Mouse (Mus musculus) gastrocnemius, adult 2 months (tissue): ENCODE measurements around the gene Prl2c3. TPM values are rescaled to one million over a fixed set of nuclear protein-coding genes. Genes with fewer than 3 reads are reported as not detected.
"Not testable (repeated sequence)": the region's sequence is repeated elsewhere in the genome, so short reads cannot be mapped to it uniquely, and the experiment has no call there.

ENCODE experiments used
- DNase-seq: peaks from one replicate; pipeline ENCODE4 v3.0.0; 2022
- H3K27ac ChIP-seq: fragments of 200-600 bp; 2 replicates; pipeline ENCODE4 v1.8.1; 2022; ENCODE audit warnings: mild to moderate bottlenecking
- H3K4me3 ChIP-seq: fragments of 200-600 bp; 2 replicates; pipeline ENCODE4 v1.8.1; 2022; ENCODE audit warnings: mild to moderate bottlenecking, moderate library complexity
- CTCF ChIP-seq: fragments of 200-600 bp; IDR thresholded peaks from 2 replicates; pipeline ENCODE4 v1.8.1; 2022; ENCODE audit warnings: antibody characterized with exemption, mild to moderate bottlenecking, moderate library complexity
- intact Hi-C: fragments of 180-260 bp; cut with DNase I; formaldehyde crosslinking; loops from one replicate; pipeline ENCODE4 v1.15.1; 2025
- long read RNA-seq, 2 experiments: library from polyadenylated mRNA; stranded (forward); transcript quantifications; one replicate each; pipeline ENCODE4 v2.0.0; 2021
- total RNA-seq, 2 experiments: library from RNA; stranded (reverse); gene quantifications; 2 replicates each; pipeline ENCODE4 v1.2.3; 2021

Gene Prl2c3
- not detected for total RNA-seq
- long read RNA-seq, experiment 1: 0 reads
- long read RNA-seq, experiment 2, partial matches to known transcripts: 0 of 1 reads
- long read RNA-seq, experiment 2, other reads (novel, unspliced or antisense): 1 of 1 reads

- H3K27ac ChIP-seq, DNase-seq, H3K4me3 ChIP-seq, intact Hi-C loops: not testable (repeated sequence)
Observed at GRCm38 (mm10) chr13:12799979-12800378, at the start of gene Prl2c3. Prl2c3 (minus strand) TSS chr13:12800079.

- intact Hi-C loops, DNase-seq, H3K27ac ChIP-seq, H3K4me3 ChIP-seq: not testable (repeated sequence)
Observed at GRCm38 (mm10) chr13:12848254-12848653, 48.4 kb upstream of the Prl2c3 start.

GRCm38 (mm10) chr13:12844701-12845100 lies 44.8 kb upstream of the Prl2c3 start:
- H3K4me3 ChIP-seq, intact Hi-C loops: not testable (repeated sequence)

GRCm38 (mm10) chr13:12837546-12837945 lies 37.7 kb upstream of the Prl2c3 start:
- H3K4me3 ChIP-seq, H3K27ac ChIP-seq, intact Hi-C loops, DNase-seq: not testable (repeated sequence)

More at GRCm38 (mm10) chr13:12844701-12845100, 44.8 kb upstream of the Prl2c3 start:
- not testable (repeated sequence) for H3K27ac ChIP-seq, DNase-seq

GRCm38 (mm10) chr13:12831769-12832168 lies 31.9 kb upstream of the Prl2c3 start:
- Histone ChIP-seq H3K4me3 (no peak overlapping the region), H3K27ac (no peak overlapping the region)
- intact Hi-C loops: no loop called here

GRCm38 (mm10) chr13:12829031-12829430 lies 29.2 kb upstream of the Prl2c3 start:
- H3K27ac ChIP-seq: no peak overlapping the region
- intact Hi-C loops: no loop called here
- DNase-seq: no peak
- H3K4me3 ChIP-seq: no peak overlapping the region
- no peak for TF ChIP-seq CTCF

More at GRCm38 (mm10) chr13:12831769-12832168, 31.9 kb upstream of the Prl2c3 start:
- no peak for TF ChIP-seq CTCF
- no peak for DNase-seq

GRCm38 (mm10) chr13:12824500-12825176 lies 24.8 kb upstream of the Prl2c3 start:
- H3K27ac ChIP-seq, DNase-seq, H3K4me3 ChIP-seq, intact Hi-C loops: not testable (repeated sequence)

- DNase-seq, H3K27ac ChIP-seq, intact Hi-C loops, H3K4me3 ChIP-seq: not testable (repeated sequence)
Observed at GRCm38 (mm10) chr13:12813734-12814424, 14.0 kb upstream of the Prl2c3 start.

GRCm38 (mm10) chr13:12809591-12809990 lies 9.7 kb upstream of the Prl2c3 start:
- no peak overlapping the region for H3K27ac ChIP-seq
- DNase-seq: no peak
- intact Hi-C loops: no loop called here
- no peak overlapping the region for H3K4me3 ChIP-seq
- no peak for TF ChIP-seq CTCF

GRCm38 (mm10) chr13:12808793-12809512 lies 9.1 kb upstream of the Prl2c3 start:
- H3K27ac ChIP-seq, intact Hi-C loops, DNase-seq, H3K4me3 ChIP-seq: not testable (repeated sequence)

GRCm38 (mm10) chr13:12806496-12806895 lies 6.6 kb upstream of the Prl2c3 start:
- H3K4me3 ChIP-seq, H3K27ac ChIP-seq, intact Hi-C loops, DNase-seq: not testable (repeated sequence)

- intact Hi-C loops, DNase-seq, H3K27ac ChIP-seq, H3K4me3 ChIP-seq: not testable (repeated sequence)
Observed at GRCm38 (mm10) chr13:12769442-12770091, 30.3 kb downstream of the Prl2c3 start.

Other genes starting within 250 kb of the Prl2c3 start
- gene Ero1lb, start 234.2 kb downstream of the Prl2c3 start, total RNA-seq: 1 to 10 TPM in 1 of 2 experiments, under 1 TPM in 1; 0.89 to 1.3 TPM
- gene Prl2c2, start 205.3 kb upstream of the Prl2c3 start, total RNA-seq: not detected